Mouse (Mus musculus): ENCODE results near the gene Hoxa6. TPM values are rescaled to one million over a fixed set of nuclear protein-coding genes. Genes with fewer than 3 reads are reported as not detected.

Gene Hoxa6
- polyA plus RNA-seq, 1 experiment from 2014 or later = 1.7 TPM

- Histone ChIP-seq H3K27ac (0 out of 2 replicates have a peak overlapping the region, but pooled peaks have one; percentile 71), H3K36me3 (no peaks in the 10 kb centered on the region), H3K4me3 (replicated peaks) (no peak overlapping the region; the same call in 1 of the 2 replicates), H3K4me2 (peak overlapping the region; percentile 41), H3K9me3 (no peaks in the 10 kb centered on the region), H3K9ac (no peak overlapping the region), H3K27me3 (replicated peaks) (peaks cover 4% of the 10 kb centered on the region), H3K4me1 (peaks cover 60% of the 10 kb centered on the region)
- ATAC-seq (ENCODE audit: insufficient read depth, low FRiP score, low read depth) = no peak
- 37% methylated on average over 3 of the region's 3 CpGs for WGBS
These were observed 22.7 kb downstream of the Hoxa6 start for GRCm38 (mm10) chr6:52185834-52186233.

GRCm38 (mm10) chr6:52185222-52185621 lies 23.3 kb downstream of the Hoxa6 start:
- H3K9ac ChIP-seq = no peak overlapping the region
- H3K4me1 ChIP-seq = peaks cover 57% of the 10 kb centered on the region

GRCm38 (mm10) chr6:52184668-52185067 lies 23.9 kb downstream of the Hoxa6 start:
- H3K9me3 ChIP-seq = no peaks in the 10 kb centered on the region
- no peak overlapping the region for H3K4me3 ChIP-seq (replicated peaks)
- peaks cover 2% of the 10 kb centered on the region; the same call in 1 of the 2 replicates for H3K27me3 ChIP-seq (replicated peaks)
- H3K27ac ChIP-seq = peak overlapping the region; percentile 71
- no peak overlapping the region for H3K9ac ChIP-seq
- no peak for ATAC-seq (ENCODE audit: insufficient read depth, low FRiP score, low read depth)
- H3K36me3 ChIP-seq = no peaks in the 10 kb centered on the region
- H3K4me2 ChIP-seq = peak overlapping the region; percentile 41
- H3K4me1 ChIP-seq = peaks cover 53% of the 10 kb centered on the region
- WGBS = 27% methylated on average over 6 of the region's 6 CpGs

More at GRCm38 (mm10) chr6:52185222-52185621, 23.3 kb downstream of the Hoxa6 start:
- no peak for ATAC-seq (ENCODE audit: insufficient read depth, low FRiP score, low read depth)
- H3K4me2 ChIP-seq = peak overlapping the region; percentile 41
- WGBS = 4% methylated on average over 19 of the region's 19 CpGs
- H3K36me3 ChIP-seq = no peaks in the 10 kb centered on the region
- H3K9me3 ChIP-seq = no peaks in the 10 kb centered on the region
- H3K27me3 ChIP-seq (replicated peaks) = peaks cover 2% of the 10 kb centered on the region; the same call in 1 of the 2 replicates
- H3K27ac ChIP-seq = peak overlapping the region; percentile 71
- no peak overlapping the region; the same call in 1 of the 2 replicates for H3K4me3 ChIP-seq (replicated peaks)

- H3K4me3 ChIP-seq (replicated peaks) = no peak overlapping the region; the same call in 1 of the 2 replicates
- no peak overlapping the region; the same call in 1 of the 2 replicates for H3K9ac ChIP-seq
- H3K36me3 ChIP-seq = no peaks in the 10 kb centered on the region
- no peaks in the 10 kb centered on the region for H3K9me3 ChIP-seq
- WGBS = 26% methylated on average over 10 of the region's 10 CpGs
- peaks cover 53% of the 10 kb centered on the region for H3K4me1 ChIP-seq
- H3K4me2 ChIP-seq = peak overlapping the region; percentile 41
- no peak for ATAC-seq (ENCODE audit: insufficient read depth, low FRiP score, low read depth)
- H3K27ac ChIP-seq = peak overlapping the region; percentile 71; the same call in 1 of the 2 replicates
- peaks cover 2% of the 10 kb centered on the region; the same call in 1 of the 2 replicates for H3K27me3 ChIP-seq (replicated peaks)
These were observed 25.0 kb downstream of the Hoxa6 start for GRCm38 (mm10) chr6:52183311-52184080.

- 67% methylated on average over 1 of the region's 1 CpGs for WGBS
- Histone ChIP-seq H3K4me2 (no peak overlapping the region), H3K9ac (no peak overlapping the region; the same call in 1 of the 2 replicates), H3K27me3 (replicated peaks) (peaks cover 2% of the 10 kb centered on the region; the same call in 1 of the 2 replicates), H3K4me3 (replicated peaks) (no peak overlapping the region), H3K4me1 (peaks cover 53% of the 10 kb centered on the region), H3K36me3 (no peaks in the 10 kb centered on the region), H3K9me3 (no peaks in the 10 kb centered on the region), H3K27ac (peak overlapping the region; percentile 71; the same call in 1 of the 2 replicates)
- no peak for ATAC-seq (ENCODE audit: insufficient read depth, low FRiP score, low read depth)
These were observed 25.7 kb downstream of the Hoxa6 start for GRCm38 (mm10) chr6:52182793-52183192.

- Histone ChIP-seq H3K27me3 (replicated peaks) (peaks cover 2% of the 10 kb centered on the region; the same call in 1 of the 2 replicates), H3K27ac (no peak overlapping the region), H3K4me2 (0 out of 2 replicates have a peak overlapping the region, but pooled peaks have one; percentile 2), H3K9ac (no peak overlapping the region), H3K9me3 (no peaks in the 10 kb centered on the region), H3K36me3 (no peaks in the 10 kb centered on the region), H3K4me3 (replicated peaks) (no peak overlapping the region), H3K4me1 (peaks cover 49% of the 10 kb centered on the region)
- ATAC-seq (ENCODE audit: insufficient read depth, low FRiP score, low read depth) = no peak
- WGBS = 45% methylated on average over 2 of the region's 2 CpGs
These were observed 26.5 kb downstream of the Hoxa6 start for GRCm38 (mm10) chr6:52182030-52182429.

GRCm38 (mm10) chr6:52180726-52181125 lies 27.8 kb downstream of the Hoxa6 start:
- ATAC-seq (ENCODE audit: insufficient read depth, low FRiP score, low read depth) = no peak
- H3K9ac ChIP-seq = no peak overlapping the region; the same call in 1 of the 2 replicates
- H3K36me3 ChIP-seq = no peaks in the 10 kb centered on the region
- peaks cover 41% of the 10 kb centered on the region for H3K4me1 ChIP-seq
- peak overlapping the region; percentile 59 for H3K4me2 ChIP-seq
- no peaks in the 10 kb centered on the region for H3K9me3 ChIP-seq
- 0 out of 2 replicates have a peak, but pooled peaks cover 2% of the 10 kb centered on the region for H3K27me3 ChIP-seq (replicated peaks)
- peak overlapping the region; percentile 60 for H3K4me3 ChIP-seq (replicated peaks)
- 40% methylated on average over 3 of the region's 3 CpGs for WGBS
- H3K27ac ChIP-seq = peak overlapping the region; percentile 96

- H3K36me3 ChIP-seq = no peaks in the 10 kb centered on the region
- peak overlapping the region; percentile 96 for H3K27ac ChIP-seq
- H3K4me1 ChIP-seq = peaks cover 37% of the 10 kb centered on the region
- H3K9ac ChIP-seq = peak overlapping the region; percentile 19; the same call in 1 of the 2 replicates
- peak overlapping the region; percentile 60 for H3K4me3 ChIP-seq (replicated peaks)
- 0 out of 2 replicates have a peak, but pooled peaks cover 2% of the 10 kb centered on the region for H3K27me3 ChIP-seq (replicated peaks)
- H3K9me3 ChIP-seq = no peaks in the 10 kb centered on the region
- H3K4me2 ChIP-seq = peak overlapping the region; percentile 59
- ATAC-seq (ENCODE audit: insufficient read depth, low FRiP score, low read depth) = no peak
- 21% methylated on average over 11 of the region's 11 CpGs for WGBS
These were observed 28.3 kb downstream of the Hoxa6 start for GRCm38 (mm10) chr6:52180213-52180710.

- 12% methylated on average over 10 of the region's 10 CpGs for WGBS
- ATAC-seq (ENCODE audit: insufficient read depth, low FRiP score, low read depth) = no peak
These were observed 28.8 kb downstream of the Hoxa6 start for GRCm38 (mm10) chr6:52179690-52180089.

GRCm38 (mm10) chr6:52178918-52179665 lies 29.4 kb downstream of the Hoxa6 start:
- ATAC-seq (ENCODE audit: insufficient read depth, low FRiP score, low read depth) = no peak
- 8% methylated on average over 4 of the region's 4 CpGs for WGBS
- Histone ChIP-seq H3K4me3 (replicated peaks) (peak overlapping the region; percentile 60), H3K4me2 (peak overlapping the region; percentile 59), H3K36me3 (no peaks in the 10 kb centered on the region), H3K27me3 (replicated peaks) (no peaks in the 10 kb centered on the region), H3K9ac (peak overlapping the region; percentile 24; the same call in 1 of the 2 replicates), H3K9me3 (no peaks in the 10 kb centered on the region), H3K4me1 (peaks cover 28% of the 10 kb centered on the region), H3K27ac (peak overlapping the region; percentile 96)

More at GRCm38 (mm10) chr6:52179690-52180089, 28.8 kb downstream of the Hoxa6 start:
- Histone ChIP-seq H3K4me2 (peak overlapping the region; percentile 59), H3K4me3 (replicated peaks) (peak overlapping the region; percentile 60), H3K9me3 (no peaks in the 10 kb centered on the region), H3K27ac (peak overlapping the region; percentile 96), H3K36me3 (no peaks in the 10 kb centered on the region), H3K9ac (peak overlapping the region; percentile 19), H3K27me3 (replicated peaks) (0 out of 2 replicates have a peak, but pooled peaks cover 2% of the 10 kb centered on the region), H3K4me1 (peaks cover 34% of the 10 kb centered on the region)

- peak overlapping the region; percentile 60 for H3K4me3 ChIP-seq (replicated peaks)
- H3K9me3 ChIP-seq = no peaks in the 10 kb centered on the region
- peak overlapping the region; percentile 66; the same call in 1 of the 2 replicates for H3K9ac ChIP-seq
- no peak for ATAC-seq (ENCODE audit: insufficient read depth, low FRiP score, low read depth)
- H3K27me3 ChIP-seq (replicated peaks) = no peaks in the 10 kb centered on the region
- H3K27ac ChIP-seq = peak overlapping the region; percentile 96
- WGBS = 15% methylated on average over 9 of the region's 9 CpGs
- H3K4me1 ChIP-seq = peaks cover 15% of the 10 kb centered on the region; the same call in 1 of the 2 replicates
- H3K36me3 ChIP-seq = no peaks in the 10 kb centered on the region
- H3K4me2 ChIP-seq = peak overlapping the region; percentile 59
These were observed 30.7 kb downstream of the Hoxa6 start for GRCm38 (mm10) chr6:52177806-52178205.

Data from stomach, embryonic 15.5 days (tissue).